Mouse (Mus musculus): ENCODE results near the gene Ghr. TPM values are rescaled to one million over a fixed set of nuclear protein-coding genes. Genes with fewer than 3 reads are reported as not detected.

Ghr gene
- polyA plus RNA-seq, 1 experiment from 2014 or later, result 18.1 TPM

DNA sequence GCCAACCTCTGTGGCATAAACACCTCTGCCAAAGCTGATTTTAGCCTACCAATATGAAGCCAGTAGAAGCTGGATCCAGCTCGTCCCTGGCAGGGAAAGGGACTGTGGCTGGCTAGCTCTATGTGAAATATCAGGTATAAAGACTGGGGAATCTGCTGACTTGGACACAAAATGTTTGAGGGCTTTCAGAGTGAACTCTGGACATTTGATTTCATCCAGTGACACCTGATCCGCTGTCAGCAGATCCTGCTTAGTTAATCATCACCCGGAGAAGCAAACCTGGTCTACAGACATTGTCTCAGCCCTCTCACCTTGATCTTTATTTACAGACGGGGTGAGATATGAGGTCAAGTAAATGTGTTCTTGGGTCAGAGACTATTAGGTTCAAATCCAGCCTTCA is 118.5 kb downstream of the Ghr start:
- Histone ChIP-seq H3K4me1 (no peaks in the 10 kb centered on the region), H3K9me3 (replicated peaks) (no peaks in the 10 kb centered on the region), H3K4me3 (no peak overlapping the region), H3K36me3 (no peaks in the 10 kb centered on the region), H3K27ac (no peak overlapping the region), H3K27me3 (ENCODE audit: low read depth, poor library complexity, severe bottlenecking) (no peaks in the 10 kb centered on the region)
- 85% methylated on average over 4 of the region's 4 CpGs for WGBS
- DNase-seq (ENCODE audit: low spot score), result no peak

DNA sequence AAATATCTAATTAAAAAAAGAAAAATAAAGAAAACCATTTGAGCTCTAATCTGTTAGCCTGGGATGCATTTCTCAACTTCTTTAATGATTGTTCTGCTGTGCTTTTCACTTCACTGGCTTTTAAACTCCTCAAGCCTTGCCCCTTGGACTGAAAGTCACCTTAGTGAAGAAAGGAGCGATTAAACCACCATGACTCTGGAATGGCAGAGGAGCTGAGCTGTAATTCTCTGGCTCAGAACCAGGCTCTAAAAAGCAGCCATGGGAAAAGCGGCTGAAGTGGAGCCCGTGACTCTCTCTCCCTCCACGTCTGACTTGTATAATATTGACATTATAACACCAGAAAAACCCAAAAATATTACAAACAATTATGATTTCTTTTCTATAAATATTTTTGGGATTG is 126.7 kb downstream of the Ghr start:
- Histone ChIP-seq H3K36me3 (no peaks in the 10 kb centered on the region), H3K4me3 (no peak overlapping the region), H3K4me1 (no peaks in the 10 kb centered on the region), H3K9me3 (replicated peaks) (no peaks in the 10 kb centered on the region), H3K27ac (no peak overlapping the region), H3K27me3 (ENCODE audit: low read depth, poor library complexity, severe bottlenecking) (no peaks in the 10 kb centered on the region)
- WGBS, result 91% methylated on average over 4 of the region's 4 CpGs
- no peak for DNase-seq (ENCODE audit: low spot score)

DNA sequence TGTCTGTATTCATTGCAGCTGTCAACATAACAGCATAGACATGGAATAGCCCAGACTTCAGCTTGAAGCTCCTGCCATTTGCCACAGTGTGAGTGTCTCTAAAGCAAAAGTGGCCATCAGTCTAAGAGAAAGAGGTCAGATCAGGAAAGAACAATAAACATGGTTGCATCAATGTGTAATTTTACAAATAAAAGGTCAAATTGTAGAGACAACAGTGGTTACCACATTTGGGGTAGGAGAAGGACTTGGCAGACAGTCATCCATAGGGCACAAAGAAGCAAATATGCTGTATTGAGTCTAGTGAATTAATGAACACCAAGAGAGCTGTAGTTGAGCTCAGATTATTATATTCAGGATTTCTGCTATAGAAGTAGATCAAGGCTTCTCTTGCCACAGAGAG is 127.7 kb downstream of the Ghr start:
- Histone ChIP-seq H3K9me3 (replicated peaks) (no peaks in the 10 kb centered on the region), H3K27ac (no peak overlapping the region), H3K27me3 (ENCODE audit: low read depth, poor library complexity, severe bottlenecking) (no peaks in the 10 kb centered on the region), H3K36me3 (no peaks in the 10 kb centered on the region), H3K4me1 (no peaks in the 10 kb centered on the region), H3K4me3 (no peak overlapping the region)
- DNase-seq (ENCODE audit: low spot score), result no peak

DNA sequence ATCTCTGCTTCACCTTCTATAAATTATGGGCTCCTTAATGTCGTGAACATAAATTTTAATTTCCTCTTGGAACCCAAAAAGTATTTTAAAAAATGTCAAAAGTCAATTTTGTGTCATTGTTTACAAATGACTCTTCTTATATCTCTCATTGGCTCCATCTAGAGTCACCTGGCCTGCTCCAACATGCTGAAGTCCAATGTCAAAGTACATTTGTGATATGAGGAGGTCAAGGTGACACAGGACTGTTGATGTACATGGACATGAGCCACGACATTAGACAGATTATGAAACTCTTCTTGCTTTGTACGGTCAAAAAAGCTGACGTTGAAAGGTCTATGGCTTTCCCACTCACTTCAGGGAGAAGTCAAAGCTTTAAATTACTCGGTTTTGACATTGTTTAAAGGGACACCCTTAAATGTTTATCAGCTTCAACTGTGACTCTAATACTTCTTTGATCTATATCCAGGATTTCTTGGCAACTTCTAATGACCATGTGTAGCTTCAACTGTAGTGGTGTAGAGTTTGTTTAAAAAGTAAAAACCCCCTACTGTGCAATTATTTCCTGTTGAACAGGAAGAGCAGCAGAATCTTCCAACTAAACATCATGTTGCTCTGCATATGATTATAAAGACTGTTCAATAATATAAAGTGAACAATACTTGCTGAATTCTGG is 131.1 kb downstream of the Ghr start:
- no peak for DNase-seq (ENCODE audit: low spot score)
- 88% methylated on average over 5 of the region's 5 CpGs for WGBS
- Histone ChIP-seq H3K27me3 (ENCODE audit: low read depth, poor library complexity, severe bottlenecking) (no peaks in the 10 kb centered on the region), H3K9me3 (replicated peaks) (no peaks in the 10 kb centered on the region), H3K4me3 (no peak overlapping the region), H3K4me1 (no peaks in the 10 kb centered on the region), H3K36me3 (no peaks in the 10 kb centered on the region), H3K27ac (no peak overlapping the region)

DNA sequence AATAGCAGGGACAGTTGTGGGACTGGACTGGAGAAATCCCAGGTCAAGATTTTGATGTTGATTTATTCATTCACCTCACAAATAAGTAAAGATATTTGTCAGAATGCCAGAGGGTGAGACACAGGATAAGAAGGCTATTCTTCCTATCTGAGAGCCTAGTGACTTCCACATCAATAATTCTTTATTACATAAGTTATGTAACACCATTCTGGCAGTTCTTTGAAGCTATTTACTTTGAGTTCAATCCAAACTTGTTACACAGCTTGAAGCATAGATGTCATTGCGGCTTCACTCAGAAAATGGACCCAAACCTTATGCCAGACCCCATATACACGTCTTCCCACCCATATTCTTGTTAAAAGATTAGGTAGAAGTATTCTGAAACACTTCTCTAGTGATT is 133.7 kb downstream of the Ghr start:
- no peak for DNase-seq (ENCODE audit: low spot score)
- H3K9me3 ChIP-seq (replicated peaks), result no peaks in the 10 kb centered on the region
- H3K4me3 ChIP-seq, result no peak overlapping the region
- no peaks in the 10 kb centered on the region for H3K36me3 ChIP-seq
- WGBS, result 78% methylated on average over 2 of the region's 2 CpGs
- H3K4me1 ChIP-seq, result no peaks in the 10 kb centered on the region
- no peak overlapping the region for H3K27ac ChIP-seq
- H3K27me3 ChIP-seq (ENCODE audit: low read depth, poor library complexity, severe bottlenecking), result no peaks in the 10 kb centered on the region

DNA sequence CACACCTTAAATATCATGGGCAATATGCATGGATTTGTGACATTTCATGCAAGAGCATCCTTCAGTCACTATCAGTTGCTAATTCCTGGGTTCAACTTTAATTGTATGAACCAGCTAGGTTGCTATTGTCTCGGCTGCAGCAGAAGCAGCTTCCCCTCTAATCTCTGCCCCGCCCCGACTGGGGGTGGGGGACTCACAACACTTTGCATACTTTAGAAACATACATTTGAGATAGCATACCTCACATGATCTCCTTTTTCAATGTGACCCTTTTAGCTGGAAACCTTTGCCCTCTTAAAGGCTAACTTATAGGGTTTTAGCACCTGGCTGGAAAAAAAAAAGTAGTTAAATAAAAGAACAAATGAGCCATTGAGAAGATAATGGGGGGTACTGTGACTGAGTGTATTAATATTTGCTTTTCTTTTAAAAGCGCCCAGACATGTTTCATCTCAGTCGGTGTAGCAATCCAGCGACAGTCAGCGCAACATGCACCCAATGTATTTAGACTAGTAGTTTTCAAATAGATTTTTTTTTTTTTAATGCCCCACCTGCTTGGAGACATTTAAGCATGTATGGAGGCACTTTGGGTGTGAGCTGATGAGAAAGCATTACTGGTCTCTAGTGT is 137.9 kb downstream of the Ghr start:
- DNase-seq (ENCODE audit: low spot score), result no peak
- Histone ChIP-seq H3K4me3 (no peak overlapping the region), H3K9me3 (replicated peaks) (no peaks in the 10 kb centered on the region), H3K27ac (no peak overlapping the region), H3K36me3 (no peaks in the 10 kb centered on the region), H3K27me3 (ENCODE audit: low read depth, poor library complexity, severe bottlenecking) (no peaks in the 10 kb centered on the region), H3K4me1 (no peaks in the 10 kb centered on the region)
- 81% methylated on average over 7 of the region's 7 CpGs for WGBS

DNA sequence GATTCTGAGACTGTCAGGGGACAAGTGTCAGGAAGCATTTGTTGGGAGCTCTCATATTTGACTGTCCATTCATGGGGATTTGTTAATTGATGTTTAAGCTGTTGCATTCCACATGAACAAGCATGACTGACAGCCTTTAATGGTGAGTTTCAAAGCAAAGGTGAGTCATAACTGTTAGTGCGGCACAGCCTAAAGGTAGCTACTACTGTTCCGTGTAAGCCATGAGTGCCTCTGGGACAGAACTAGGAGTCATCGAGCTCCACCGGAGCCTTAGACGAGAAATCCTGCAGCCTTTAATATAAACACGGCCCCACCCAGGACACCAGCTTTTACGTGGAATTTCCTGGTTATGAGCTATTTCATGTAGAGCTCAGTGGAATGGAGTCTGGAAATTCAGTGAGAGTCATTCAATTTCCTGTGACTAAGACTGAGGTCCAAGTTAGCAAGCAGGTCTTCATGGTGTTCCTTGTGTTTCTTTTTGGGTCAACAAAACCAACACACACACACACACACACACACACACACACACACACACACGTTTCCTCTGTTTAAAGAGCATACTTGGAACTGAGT is 138.8 kb downstream of the Ghr start:
- no peaks in the 10 kb centered on the region for H3K9me3 ChIP-seq (replicated peaks)
- WGBS, result 92% methylated on average over 8 of the region's 8 CpGs
- H3K4me3 ChIP-seq, result no peak overlapping the region
- no peak for DNase-seq (ENCODE audit: low spot score)
- no peaks in the 10 kb centered on the region for H3K4me1 ChIP-seq
- H3K27me3 ChIP-seq (ENCODE audit: low read depth, poor library complexity, severe bottlenecking), result no peaks in the 10 kb centered on the region
- H3K36me3 ChIP-seq, result no peaks in the 10 kb centered on the region
- H3K27ac ChIP-seq, result no peak overlapping the region

DNA sequence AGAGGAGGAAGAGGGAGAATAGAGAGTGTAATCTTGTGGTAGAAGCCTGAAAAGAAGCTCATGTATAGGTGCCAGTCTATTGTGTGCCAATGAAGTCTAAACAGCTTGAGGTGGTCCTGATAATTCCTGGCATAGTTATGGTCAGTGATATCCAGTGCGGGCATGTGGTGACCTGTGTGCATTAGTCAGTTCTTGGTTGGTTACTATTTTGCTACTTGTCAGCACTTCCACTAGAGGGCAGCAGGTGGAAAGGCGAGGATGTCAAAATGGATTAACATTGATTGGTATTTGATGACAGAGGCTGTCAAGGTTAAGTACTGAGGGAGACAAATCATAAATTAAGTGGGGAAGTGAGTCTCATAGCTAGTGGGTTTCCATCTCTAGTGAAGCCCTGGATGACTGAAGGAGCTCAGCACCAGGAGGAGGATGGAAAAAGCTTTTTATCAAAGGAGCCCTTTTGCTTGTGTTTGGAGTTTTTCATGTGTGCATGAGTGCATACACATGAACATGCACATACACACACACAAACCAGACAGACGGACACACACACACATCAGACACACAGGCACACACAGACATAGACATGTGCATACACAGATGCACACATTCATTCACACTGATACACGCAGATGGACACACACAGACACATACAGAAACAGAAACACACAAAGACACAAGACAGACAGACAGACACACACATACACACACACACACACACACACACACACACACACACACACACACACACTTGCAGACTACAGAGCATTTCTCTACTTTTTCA is 141.6 kb downstream of the Ghr start:
- no peak overlapping the region for H3K27ac ChIP-seq
- no peaks in the 10 kb centered on the region for H3K4me1 ChIP-seq
- H3K4me3 ChIP-seq, result no peak overlapping the region
- no peaks in the 10 kb centered on the region for H3K36me3 ChIP-seq
- H3K27me3 ChIP-seq (ENCODE audit: low read depth, poor library complexity, severe bottlenecking), result no peaks in the 10 kb centered on the region
- DNase-seq (ENCODE audit: low spot score), result no peak
- H3K9me3 ChIP-seq (replicated peaks), result no peaks in the 10 kb centered on the region
- WGBS, result 55% methylated on average over 4 of the region's 4 CpGs

DNA sequence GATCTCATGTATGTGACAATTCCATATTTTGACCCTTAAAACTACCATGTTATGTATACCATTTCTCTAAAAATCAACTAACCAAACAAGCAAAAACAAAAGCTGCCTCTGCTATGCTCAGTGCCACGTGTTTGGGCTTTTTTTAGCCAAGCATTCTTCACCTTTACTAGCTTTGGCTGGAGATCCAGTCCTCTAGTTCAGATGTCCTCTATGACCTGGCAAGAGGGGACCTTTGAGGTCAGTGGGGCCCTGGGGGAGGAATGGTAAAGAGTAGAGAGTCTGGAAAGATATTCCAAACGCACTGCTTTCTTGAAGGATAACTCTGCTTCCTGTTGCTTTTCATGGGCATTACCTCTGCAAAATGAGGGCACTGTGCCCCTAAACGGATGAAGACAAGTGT is 145.9 kb downstream of the Ghr start:
- no peaks in the 10 kb centered on the region for H3K4me1 ChIP-seq
- no peaks in the 10 kb centered on the region for H3K27me3 ChIP-seq (ENCODE audit: low read depth, poor library complexity, severe bottlenecking)
- no peaks in the 10 kb centered on the region for H3K36me3 ChIP-seq
- 71% methylated on average over 3 of the region's 3 CpGs for WGBS
- H3K27ac ChIP-seq, result no peak overlapping the region
- no peak for DNase-seq (ENCODE audit: low spot score)
- no peak overlapping the region for H3K4me3 ChIP-seq
- no peaks in the 10 kb centered on the region for H3K9me3 ChIP-seq (replicated peaks)

DNA sequence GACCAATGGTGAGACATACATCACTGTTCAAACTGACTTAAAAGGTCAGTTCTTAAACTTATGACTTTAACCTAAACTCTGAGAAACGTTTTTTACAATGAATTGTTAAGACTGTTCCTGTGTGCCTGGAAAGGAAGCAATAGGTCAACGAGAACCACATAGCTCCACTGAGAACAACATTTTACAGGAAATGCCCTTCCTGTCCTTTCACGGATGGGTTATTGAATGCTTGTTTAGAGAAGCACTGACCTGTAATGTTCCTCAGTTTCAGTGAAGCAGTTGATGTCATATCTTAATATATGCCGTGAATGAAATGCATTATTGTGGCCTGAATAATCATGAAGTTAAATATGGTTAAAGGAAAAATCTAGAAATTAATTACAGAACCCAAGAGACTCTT is 147.7 kb downstream of the Ghr start:
- Histone ChIP-seq H3K4me3 (no peak overlapping the region), H3K36me3 (no peaks in the 10 kb centered on the region), H3K9me3 (replicated peaks) (no peaks in the 10 kb centered on the region), H3K4me1 (no peaks in the 10 kb centered on the region), H3K27ac (no peak overlapping the region), H3K27me3 (ENCODE audit: low read depth, poor library complexity, severe bottlenecking) (no peaks in the 10 kb centered on the region)
- whole genome bisulfite sequencing, result 55% methylated on average over 4 of the region's 4 CpGs
- DNase-seq (ENCODE audit: low spot score), result no peak

DNA sequence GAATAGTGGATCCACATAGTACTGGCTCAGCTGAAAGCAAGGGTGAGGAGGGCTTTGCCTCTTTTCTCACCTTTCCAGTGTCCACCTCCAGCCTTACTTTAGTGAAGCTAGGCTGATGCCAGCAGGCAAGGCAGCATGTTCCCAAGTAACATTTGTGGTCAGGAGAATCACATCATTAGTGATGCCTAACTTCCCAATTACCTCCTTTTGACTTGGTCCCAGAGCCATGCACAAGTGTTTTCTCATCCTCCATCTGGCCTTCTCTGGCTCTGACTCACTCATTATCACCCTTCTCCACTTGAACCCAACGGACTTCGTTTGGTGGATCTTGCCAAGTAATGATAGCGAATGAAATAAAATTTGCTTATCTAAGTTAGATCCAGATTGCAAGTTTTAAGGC is 148.8 kb downstream of the Ghr start:
- H3K36me3 ChIP-seq, result no peaks in the 10 kb centered on the region
- no peaks in the 10 kb centered on the region for H3K9me3 ChIP-seq (replicated peaks)
- DNase-seq (ENCODE audit: low spot score), result no peak
- WGBS, result 91% methylated on average over 3 of the region's 3 CpGs
- H3K4me1 ChIP-seq, result no peaks in the 10 kb centered on the region
- H3K27ac ChIP-seq, result no peak overlapping the region
- no peaks in the 10 kb centered on the region for H3K27me3 ChIP-seq (ENCODE audit: low read depth, poor library complexity, severe bottlenecking)
- H3K4me3 ChIP-seq, result no peak overlapping the region

DNA sequence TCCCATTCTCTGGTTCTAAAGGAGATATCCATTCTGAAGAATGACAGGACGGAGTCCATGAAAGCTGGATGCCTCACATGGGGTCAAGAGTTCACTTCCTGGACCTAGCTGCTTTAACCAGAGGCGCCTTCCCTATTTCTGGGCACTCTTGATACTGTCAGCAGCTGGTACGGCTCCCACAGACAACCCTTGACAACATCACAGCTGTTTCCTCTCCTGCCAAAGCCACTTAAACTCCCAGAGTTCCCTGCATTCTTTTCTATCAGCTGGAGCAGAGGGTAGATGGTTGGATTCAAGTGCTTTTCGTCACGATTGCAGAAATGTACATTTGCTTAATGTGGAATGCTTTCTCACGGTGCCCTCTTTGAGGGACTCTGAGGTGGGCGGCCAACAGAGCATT is 150.0 kb downstream of the Ghr start:
- DNase-seq (ENCODE audit: low spot score), result no peak
- H3K4me1 ChIP-seq, result no peaks in the 10 kb centered on the region
- 65% methylated on average over 7 of the region's 7 CpGs for WGBS
- H3K4me3 ChIP-seq, result no peak overlapping the region
- no peak overlapping the region for H3K27ac ChIP-seq
- H3K9me3 ChIP-seq (replicated peaks), result no peaks in the 10 kb centered on the region
- H3K27me3 ChIP-seq (ENCODE audit: low read depth, poor library complexity, severe bottlenecking), result no peaks in the 10 kb centered on the region
- H3K36me3 ChIP-seq, result no peaks in the 10 kb centered on the region

DNA sequence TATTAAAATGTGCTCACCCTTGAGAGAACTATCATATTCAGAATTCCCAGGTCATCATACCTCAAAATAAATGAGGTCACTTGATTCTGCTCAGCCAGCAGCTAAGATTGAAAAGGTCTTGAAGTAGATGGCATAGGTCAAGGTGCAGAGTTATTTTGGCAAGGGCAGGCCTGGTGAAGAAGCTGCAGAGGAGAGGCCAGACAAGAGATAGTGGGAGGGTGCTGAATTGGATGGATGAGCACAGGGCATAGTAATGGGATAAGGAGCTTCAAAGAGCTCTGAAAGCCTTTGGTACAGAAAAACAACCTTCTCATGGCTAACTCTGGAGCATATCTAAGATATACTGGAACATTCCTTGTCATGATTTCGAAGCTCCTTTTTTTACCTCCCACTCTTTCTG is 150.5 kb downstream of the Ghr start:
- H3K27me3 ChIP-seq (ENCODE audit: low read depth, poor library complexity, severe bottlenecking), result no peaks in the 10 kb centered on the region
- no peaks in the 10 kb centered on the region for H3K4me1 ChIP-seq
- DNase-seq (ENCODE audit: low spot score), result no peak
- WGBS, result 89% methylated on average over 1 of the region's 1 CpGs
- H3K4me3 ChIP-seq, result no peak overlapping the region
- no peaks in the 10 kb centered on the region for H3K36me3 ChIP-seq
- no peaks in the 10 kb centered on the region for H3K9me3 ChIP-seq (replicated peaks)
- H3K27ac ChIP-seq, result no peak overlapping the region
